ENCODE assay signal across 10 mouse cellular contexts in genomic region chr19:32356166-32356565, GRCm38 (mm10). TPM values are rescaled to one million over a fixed set of nuclear protein-coding genes. Genes with fewer than 3 reads are reported as not detected.
A peak's percentile ranks its signal among the peaks of the same experiment; 100 is the strongest.
DNase-seq lines count a peak whose midpoint lies in the region; ATAC-seq lines count a peak whose summit lies in the region.
"Had no signal": no experiment of that assay in that cellular context is flagged by ENCODE, and none has a peak within 500 bp of the region (broad histone marks: within the 10 kb centered on the region; RNA-seq: fewer than 3 reads in every experiment).

No protein-coding gene starts in this region.

- H3K27me3 ChIP-seq in lung, embryonic 15.5 days = no peaks in the 10 kb centered on the region
- H3K27me3 ChIP-seq in embryonic facial prominence, embryonic 14.5 days (replicated peaks; ENCODE audit: control insufficient read depth, insufficient read depth, low read length) = no peaks in the 10 kb centered on the region
- H3K27me3 ChIP-seq in neural tube, embryonic 15.5 days (replicated peaks) = no peaks in the 10 kb centered on the region
- H3K27me3 ChIP-seq: intestine, embryonic 15.5 days; limb, embryonic 12.5 days had no signal

- peaks cover 15% of the 10 kb centered on the region for H3K4me1 ChIP-seq in lung, embryonic 15.5 days
- peaks cover 12% of the 10 kb centered on the region for H3K4me1 ChIP-seq in embryonic facial prominence, embryonic 14.5 days (ENCODE audit: control insufficient read depth, insufficient read depth, low read length)
- H3K4me1 ChIP-seq in neural tube, embryonic 15.5 days = peaks cover 15% of the 10 kb centered on the region
- H3K4me1 ChIP-seq: intestine, embryonic 15.5 days; limb, embryonic 12.5 days had no signal

- WGBS in lung, embryonic 15.5 days = 50% methylated on average over 4 of the region's 4 CpGs
- 32% methylated on average over 4 of the region's 4 CpGs for WGBS in embryonic facial prominence, embryonic 14.5 days
- WGBS in neural tube, embryonic 15.5 days = 51% methylated on average over 4 of the region's 4 CpGs

- no peak for DNase-seq in frontal cortex, postnatal 36 days (ENCODE audit: low spot score in 2 of 2)
- DNase-seq in lung, postnatal 25 days (ENCODE audit: low spot score) = no peak
- peak; percentile 80 for DNase-seq in embryonic facial prominence, embryonic 14.5 days (ENCODE audit: low spot score)
- DNase-seq in retina, embryonic 14.5 days (ENCODE audit: low spot score) = no peak
- no peak for DNase-seq in MN1 (ENCODE audit: low spot score)

- H3K4me2 ChIP-seq in lung, embryonic 15.5 days = no peak overlapping the region
- H3K4me2 ChIP-seq in embryonic facial prominence, embryonic 14.5 days (ENCODE audit: low read depth, low read length) = no peak overlapping the region
- no peak overlapping the region for H3K4me2 ChIP-seq in neural tube, embryonic 15.5 days
- H3K4me2 ChIP-seq: intestine, embryonic 15.5 days; limb, embryonic 12.5 days had no signal

- H3K9ac ChIP-seq in lung, embryonic 15.5 days = no peak overlapping the region
- H3K9ac ChIP-seq in embryonic facial prominence, embryonic 14.5 days (ENCODE audit: low read depth, low read length) = no peak overlapping the region
- no peak overlapping the region for H3K9ac ChIP-seq in neural tube, embryonic 15.5 days (replicated peaks)
- H3K9ac ChIP-seq: intestine, embryonic 15.5 days; limb, embryonic 12.5 days had no signal

- no peaks in the 10 kb centered on the region for H3K36me3 ChIP-seq in lung, embryonic 15.5 days
- H3K36me3 ChIP-seq in embryonic facial prominence, embryonic 14.5 days (ENCODE audit: control insufficient read depth, insufficient read depth, low read length) = no peaks in the 10 kb centered on the region
- no peaks in the 10 kb centered on the region for H3K36me3 ChIP-seq in neural tube, embryonic 15.5 days
- H3K36me3 ChIP-seq: intestine, embryonic 15.5 days; limb, embryonic 12.5 days had no signal

- peak overlapping the region; percentile 71 for H3K27ac ChIP-seq in lung, embryonic 15.5 days
- peak overlapping the region; percentile 72 for H3K27ac ChIP-seq in embryonic facial prominence, embryonic 14.5 days (replicated peaks; ENCODE audit: low read depth, low read length)
- H3K27ac ChIP-seq in neural tube, embryonic 15.5 days (replicated peaks) = peak overlapping the region; percentile 45
- H3K27ac ChIP-seq: intestine, embryonic 15.5 days; limb, embryonic 12.5 days had no signal

- H3K9me3 ChIP-seq in lung, embryonic 15.5 days = no peaks in the 10 kb centered on the region
- no peaks in the 10 kb centered on the region for H3K9me3 ChIP-seq in embryonic facial prominence, embryonic 14.5 days (ENCODE audit: control insufficient read depth, low read length)
- no peaks in the 10 kb centered on the region for H3K9me3 ChIP-seq in neural tube, embryonic 15.5 days (replicated peaks)
- H3K9me3 ChIP-seq: intestine, embryonic 15.5 days; limb, embryonic 12.5 days had no signal

- H3K4me3 ChIP-seq in lung, embryonic 15.5 days = no peak overlapping the region
- H3K4me3 ChIP-seq in embryonic facial prominence, embryonic 14.5 days (ENCODE audit: low read depth, low read length) = no peak overlapping the region
- H3K4me3 ChIP-seq in neural tube, embryonic 15.5 days (replicated peaks) = no peak overlapping the region
- H3K4me3 ChIP-seq: intestine, embryonic 15.5 days; limb, embryonic 12.5 days had no signal

- ATAC-seq in frontal cortex, adult (ENCODE audit: low TSS enrichment) = peak; percentile 44; the same call in 1 of the 2 replicates
- peak; percentile 92 for ATAC-seq in lung, embryonic 15.5 days (ENCODE audit: borderline replicate concordance, extremely low read depth, low FRiP score, low TSS enrichment)
- peak; percentile 87 for ATAC-seq in embryonic facial prominence, embryonic 14.5 days (ENCODE audit: low read depth)
- ATAC-seq in neural tube, embryonic 15.5 days (ENCODE audit: low FRiP score) = peak; percentile 57
- ATAC-seq: intestine, embryonic 15.5 days had no signal

RNA-seq across cellular contexts. Expression of gene Sgms1, which starts 33.3 kb away (rescaled TPM):
- polyA plus RNA-seq in lung, embryonic 15.5 days (2015; fragmentation: Nextera tagmentation; extraction: Ambion mirVana) = 50.4 and 54.7 TPM in 2 replicates
- 29.7 and 31.3 TPM in 2 replicates for polyA plus RNA-seq in embryonic facial prominence, embryonic 14.5 days (2014; fragmentation: Nextera tagmentation; extraction: Ambion mirVana)
- 24.6 and 26.3 TPM in 2 replicates for polyA plus RNA-seq in neural tube, embryonic 15.5 days (2015; fragmentation: Nextera tagmentation; extraction: Ambion mirVana)
